Mouse (Mus musculus): ENCODE data around the gene Cyfip2.

DNA sequence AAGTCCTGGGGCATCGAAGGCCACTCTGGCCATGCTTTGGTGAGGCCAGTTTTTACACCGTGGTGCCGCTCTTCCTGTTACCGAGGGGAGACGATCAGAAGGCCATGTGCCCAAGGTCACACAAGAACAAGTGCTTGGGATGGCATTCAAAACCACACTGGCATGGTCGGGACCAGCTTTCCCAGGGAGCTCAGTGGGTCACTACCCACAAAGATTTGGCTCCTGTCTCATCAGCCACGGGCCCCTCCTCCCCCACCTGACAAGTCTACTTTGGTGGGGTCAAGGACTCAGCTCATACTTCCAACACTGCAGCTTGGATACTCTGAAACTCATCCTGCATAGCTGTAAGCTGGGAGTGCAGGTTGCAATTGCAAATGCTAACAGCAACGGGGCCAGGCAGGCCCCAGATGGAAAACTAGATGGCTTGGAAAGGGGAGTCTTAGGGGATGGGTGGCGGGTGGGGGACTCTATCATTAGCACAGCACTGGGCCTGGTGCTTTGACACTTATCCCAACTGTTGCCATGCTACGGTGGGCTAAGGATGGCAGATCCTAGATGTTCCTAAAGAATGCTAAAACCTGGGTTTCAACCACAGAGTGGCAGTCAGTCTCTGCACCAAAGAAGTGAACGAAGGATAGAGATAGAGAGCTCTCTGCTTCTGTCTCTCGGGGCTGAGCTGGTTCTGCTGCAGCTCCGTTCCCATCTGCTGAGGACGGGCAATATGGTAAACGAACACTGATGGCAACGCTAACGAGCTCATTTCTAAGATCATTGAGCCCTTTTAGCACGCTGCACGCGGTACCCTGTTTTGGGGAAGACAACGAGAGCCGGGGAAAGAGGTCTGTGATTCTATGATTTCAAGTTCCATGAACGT is 67.7 kb downstream of the Cyfip2 start:
- TF ChIP-seq POLR2A (IDR thresholded peaks at IDR 0.05; ENCODE audit: extremely low read depth, insufficient read depth, low read length) (no peak), CTCF (IDR thresholded peaks at IDR 0.05; ENCODE audit: extremely low read depth, insufficient read depth, low read length) (no peak)
